Mouse (Mus musculus) heart, embryonic 14.5 days (tissue): ENCODE data around the gene Cers4. TPM values are rescaled to one million over a fixed set of nuclear protein-coding genes. Genes with fewer than 3 reads are reported as not detected.
A peak's percentile ranks its signal among the peaks of the same experiment; 100 is the strongest.

ENCODE experiments used
- ATAC-seq: fragments of 200-750 bp; cut with Nextera tagmentation; 2 replicates; pipeline ENCODE4 v1.8.0; 2017; ENCODE audit warnings: low read depth, moderate TSS enrichment; ENCODE audit not compliant: insufficient number of reproducible peaks, insufficient read depth, low FRiP score
- H3K27ac ChIP-seq, 2 experiments: fragments of 200-500 bp in 1 of 2; fragments of 300-500 bp in 1 of 2; sonication (generic) in 1 of 2; replicated peaks in 1 of 2; 2 replicates each; pipeline ENCODE4 v1.5.1; 2012 to 2014; ENCODE audit warnings: low read depth in 2 of 2, low read length in 2 of 2, control low read depth in 1 of 2, mild to moderate bottlenecking in 1 of 2, mixed read lengths in 1 of 2; ENCODE audit not compliant: control insufficient read depth in 1 of 2, insufficient read depth in 1 of 2
- H3K27me3 ChIP-seq: fragments of 300-500 bp; sonication (generic); 2 replicates; pipeline ENCODE4 v1.6.1; 2014; ENCODE audit warnings: mild to moderate bottlenecking, low read length, control low read depth; ENCODE audit not compliant: control insufficient read depth, insufficient read depth
- H3K36me3 ChIP-seq: fragments of 300-500 bp; sonication (generic); 2 replicates; pipeline ENCODE4 v1.6.1; 2014; ENCODE audit warnings: mild to moderate bottlenecking, control low read depth, low read length, mixed read lengths; ENCODE audit not compliant: control insufficient read depth, insufficient read depth
- H3K4me1 ChIP-seq, 2 experiments: fragments of 200-500 bp in 1 of 2; fragments of 300-500 bp in 1 of 2; sonication (generic) in 1 of 2; 2 replicates each; pipeline ENCODE4 v1.6.1; 2012 to 2014; ENCODE audit warnings: low read length in 2 of 2, control low read depth in 1 of 2, mixed read lengths in 1 of 2; ENCODE audit not compliant: control insufficient read depth in 2 of 2, insufficient read depth in 2 of 2
- H3K4me2 ChIP-seq: fragments of 300-500 bp; sonication (generic); 2 replicates; pipeline ENCODE4 v1.6.1; 2014; ENCODE audit warnings: mild to moderate bottlenecking, low read length
- H3K4me3 ChIP-seq, 2 experiments: fragments of 200-500 bp in 1 of 2; fragments of 300-500 bp in 1 of 2; sonication (generic) in 1 of 2; 2 replicates each; pipeline ENCODE4 v1.5.1; 2012 to 2014; ENCODE audit warnings: low read length in 2 of 2, mild to moderate bottlenecking in 2 of 2, control low read depth in 1 of 2, low read depth in 1 of 2, moderate library complexity in 1 of 2; ENCODE audit not compliant: control insufficient read depth in 1 of 2, insufficient read depth in 1 of 2
- H3K9ac ChIP-seq: fragments of 300-500 bp; sonication (generic); 2 replicates; pipeline ENCODE4 v1.6.1; 2014; ENCODE audit warnings: mild to moderate bottlenecking, low read length
- H3K9me3 ChIP-seq: fragments of 300-500 bp; sonication (generic); 2 replicates; pipeline ENCODE4 v1.6.1; 2016; ENCODE audit warnings: low read length, control low read depth; ENCODE audit not compliant: control insufficient read depth
- WGBS: fragments of 180-500 bp; shearing (Covaris S2); extraction: QIAGEN DNeasy Blood & Tissue Kit; methylation state at CpG from one replicate; pipeline ENCODE4 v1.1.7; 2014; 5-methylcytosine and 5-hydroxymethylcytosine counted together
- polyA plus RNA-seq: library from polyadenylated mRNA; unstranded; fragments of >200 nt; fragmentation: Nextera tagmentation; extraction: Ambion mirVana; gene quantifications from 2 replicates; pipeline ENCODE4 v1.2.1, GENCODE M21; 2014

Gene Cers4
- polyA plus RNA-seq, 1 experiment from 2014 or later = 52.9 TPM

- H3K9me3 ChIP-seq = no peaks in the 10 kb centered on the region
- peak overlapping the region; percentile 93 to 98 for H3K27ac ChIP-seq
- peak; percentile 37 for ATAC-seq
- H3K27me3 ChIP-seq = no peaks in the 10 kb centered on the region
- no peak overlapping the region for H3K4me3 ChIP-seq
- peaks cover 16% of the 10 kb centered on the region for H3K36me3 ChIP-seq
- peak overlapping the region; percentile 62 for H3K9ac ChIP-seq
- H3K4me2 ChIP-seq = peak overlapping the region; percentile 51
- 4% methylated on average over 2 of the region's 2 CpGs for WGBS
- H3K4me1 ChIP-seq = peaks cover 41 to 76% of the 10 kb centered on the region in 2 experiments
These were observed 18.7 kb downstream of the Cers4 start for GRCm38 (mm10) chr8:4511429-4512115.

- 9% methylated on average over 8 of the region's 8 CpGs for WGBS
- peak overlapping the region; percentile 93 to 98 for H3K27ac ChIP-seq
- H3K36me3 ChIP-seq = peaks cover 22% of the 10 kb centered on the region
- H3K9ac ChIP-seq = peak overlapping the region; percentile 62
- H3K4me3 ChIP-seq = no peak overlapping the region
- H3K4me2 ChIP-seq = peak overlapping the region; percentile 51
- no peaks in the 10 kb centered on the region for H3K27me3 ChIP-seq
- peaks cover 41 to 71% of the 10 kb centered on the region in 2 experiments for H3K4me1 ChIP-seq
- H3K9me3 ChIP-seq = no peaks in the 10 kb centered on the region
- ATAC-seq = peak; percentile 90
These were observed 19.3 kb downstream of the Cers4 start for GRCm38 (mm10) chr8:4512116-4512495.

DNA sequence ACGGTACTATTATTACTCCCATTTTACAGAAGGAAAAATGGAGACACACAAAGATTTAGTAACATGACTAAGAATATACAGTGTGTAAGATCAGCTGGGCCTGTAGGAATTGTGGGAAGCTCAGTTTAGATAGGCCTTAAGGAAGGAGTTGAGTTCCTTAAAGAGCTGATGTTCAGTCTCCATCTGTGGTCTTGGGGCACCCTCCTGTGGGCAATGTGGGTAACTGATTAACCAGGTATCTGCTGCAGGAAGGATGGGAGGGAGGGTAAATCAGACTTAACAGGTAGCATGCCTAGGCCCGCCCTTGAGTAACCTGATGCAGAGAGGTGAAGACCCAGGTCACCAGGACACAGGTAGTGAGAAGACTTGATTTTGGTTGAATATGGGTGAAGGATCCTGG, 23.3 kb downstream of the Cers4 start:
- no peaks in the 10 kb centered on the region for H3K27me3 ChIP-seq
- peaks cover 22 to 32% of the 10 kb centered on the region in 2 experiments for H3K4me1 ChIP-seq
- H3K27ac ChIP-seq = no peak overlapping the region
- WGBS = 83% methylated on average over 2 of the region's 2 CpGs
- no peak overlapping the region for H3K4me3 ChIP-seq
- peaks cover 60% of the 10 kb centered on the region for H3K36me3 ChIP-seq
- no peak for ATAC-seq
- H3K9me3 ChIP-seq = no peaks in the 10 kb centered on the region
- no peak overlapping the region for H3K4me2 ChIP-seq
- H3K9ac ChIP-seq = no peak overlapping the region

DNA sequence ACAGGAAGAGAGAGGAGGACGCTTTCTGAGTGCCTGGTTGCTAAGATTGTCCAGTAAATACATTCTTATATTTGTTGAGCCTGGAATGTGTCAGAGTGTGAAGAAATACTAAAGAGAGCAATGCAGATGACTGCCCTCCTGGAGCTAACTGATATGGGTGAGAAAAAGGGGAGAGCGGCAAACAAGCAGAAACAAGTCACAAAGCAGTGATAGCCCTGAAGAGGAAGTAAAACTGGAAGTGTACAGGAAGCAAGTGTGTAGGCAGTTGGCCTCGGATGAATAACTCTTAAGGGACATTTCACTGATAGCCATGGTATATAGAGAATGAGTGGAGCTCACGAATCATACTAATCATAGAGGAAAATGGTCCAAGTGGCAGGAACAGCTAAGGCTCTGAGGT, 28.6 kb downstream of the Cers4 start:
- WGBS = 59% methylated on average over 4 of the region's 4 CpGs
- H3K4me3 ChIP-seq = no peak overlapping the region
- no peaks in the 10 kb centered on the region for H3K4me1 ChIP-seq
- no peaks in the 10 kb centered on the region for H3K27me3 ChIP-seq
- H3K27ac ChIP-seq = no peak overlapping the region
- H3K9ac ChIP-seq = no peak overlapping the region
- ATAC-seq = no peak
- H3K36me3 ChIP-seq = peaks cover 93% of the 10 kb centered on the region
- no peak overlapping the region for H3K4me2 ChIP-seq
- H3K9me3 ChIP-seq = no peaks in the 10 kb centered on the region

GRCm38 (mm10) chr8:4523525-4523924, 30.7 kb downstream of the Cers4 start:
- WGBS = 96% methylated on average over 10 of the region's 10 CpGs
- no peak overlapping the region for H3K27ac ChIP-seq
- H3K36me3 ChIP-seq = peaks cover 78% of the 10 kb centered on the region
- no peaks in the 10 kb centered on the region for H3K9me3 ChIP-seq
- H3K4me2 ChIP-seq = no peak overlapping the region
- no peak overlapping the region for H3K4me3 ChIP-seq
- no peak overlapping the region for H3K9ac ChIP-seq
- H3K27me3 ChIP-seq = no peaks in the 10 kb centered on the region
- H3K4me1 ChIP-seq = no peaks in the 10 kb centered on the region
- ATAC-seq = no peak

Other genes with a start within 250 kb of the Cers4 start
- gene Tgfbr3l, start 244.8 kb upstream of the Cers4 start, polyA plus RNA-seq = 2.5 and 2.6 TPM in 2 replicates
- 39.8 and 46.2 TPM in 2 replicates for gene Snapc2, start 239.9 kb upstream of the Cers4 start, polyA plus RNA-seq
- gene Ctxn1, start 233.8 kb upstream of the Cers4 start, polyA plus RNA-seq = 20.9 and 29.4 TPM in 2 replicates
- 77.6 and 85.0 TPM in 2 replicates for gene Timm44, start 217.1 kb upstream of the Cers4 start, polyA plus RNA-seq
- 9.6 and 9.9 TPM in 2 replicates for gene Ccl25, start 167.8 kb upstream of the Cers4 start, polyA plus RNA-seq
- 173 and 174 TPM in 2 replicates for gene Elavl1, start 167.6 kb upstream of the Cers4 start, polyA plus RNA-seq
- gene Zfp958, start 120.1 kb downstream of the Cers4 start, polyA plus RNA-seq = 7.7 and 9.6 TPM in 2 replicates